16 mouse cellular contexts compared by ENCODE assay signal in genomic region chr2:136983959-136984358, GRCm38 (mm10).
A peak's percentile ranks its signal among the peaks of the same experiment; 100 is the strongest.
DNase-seq lines count a peak whose midpoint lies in the region; ATAC-seq and TF ChIP-seq lines count a peak whose summit lies in the region.
"Had no signal": no experiment of that assay in that cellular context is flagged by ENCODE, and none has a peak within 500 bp of the region (broad histone marks: within the 10 kb centered on the region; RNA-seq: fewer than 3 reads in every experiment).

No protein-coding gene starts in this region.

- no peaks in the 10 kb centered on the region for H3K9me3 ChIP-seq in intestine, postnatal 0 days (ENCODE audit: control insufficient read depth)
- H3K9me3 ChIP-seq in intestine, embryonic 15.5 days = no peaks in the 10 kb centered on the region
- H3K9me3 ChIP-seq in lung, postnatal 0 days (ENCODE audit: low read length) = no peaks in the 10 kb centered on the region
- H3K9me3 ChIP-seq in midbrain, embryonic 14.5 days (ENCODE audit: control insufficient read depth, low read length) = no peaks in the 10 kb centered on the region
- H3K9me3 ChIP-seq: heart, embryonic 10.5 days; limb, embryonic 15.5 days; midbrain, embryonic 13.5 days had no signal

- H3K9ac ChIP-seq in intestine, postnatal 0 days (ENCODE audit: low read depth, low read length) = no peak overlapping the region
- H3K9ac ChIP-seq in intestine, embryonic 15.5 days = no peak overlapping the region
- no peak overlapping the region for H3K9ac ChIP-seq in lung, postnatal 0 days (replicated peaks; ENCODE audit: low read depth)
- no peak overlapping the region for H3K9ac ChIP-seq in midbrain, embryonic 14.5 days (replicated peaks; ENCODE audit: low read length)
- H3K9ac ChIP-seq: limb, embryonic 15.5 days; midbrain, embryonic 13.5 days had no signal

- in situ Hi-C loops in Patski (cut with MboI; ENCODE audit: low pct_unique_long_range_greater_than_20kb) = no loop called here

- no peak for ATAC-seq in intestine, postnatal 0 days
- no peak for ATAC-seq in intestine, embryonic 15.5 days
- ATAC-seq in lung, postnatal 0 days = no peak
- no peak for ATAC-seq in Patski
- ATAC-seq in midbrain, embryonic 14.5 days (ENCODE audit: low FRiP score, low TSS enrichment) = no peak
- ATAC-seq: forebrain, embryonic 16.5 days; midbrain, embryonic 13.5 days had no signal

- 96% methylated on average over 2 of the region's 2 CpGs for WGBS in intestine, postnatal 0 days
- 90% methylated on average over 2 of the region's 2 CpGs for whole genome bisulfite sequencing in intestine, embryonic 15.5 days
- WGBS in lung, postnatal 0 days = 71% methylated on average over 2 of the region's 2 CpGs
- WGBS in midbrain, embryonic 14.5 days = 98% methylated on average over 2 of the region's 2 CpGs

- peak; percentile 60 for TF ChIP-seq CTCF in intestine, postnatal 0 days (IDR thresholded peaks at IDR 0.05; ENCODE audit: low read depth)
- peak; percentile 52 for TF ChIP-seq CTCF in lung, postnatal 0 days (IDR thresholded peaks at IDR 0.05)
- TF ChIP-seq CTCF in Patski (IDR thresholded peaks at IDR 0.05) = peak; percentile 58

- no peak for TF ChIP-seq EP300 in lung, postnatal 0 days (IDR thresholded peaks at IDR 0.05)

- no peaks in the 10 kb centered on the region for H3K4me1 ChIP-seq in intestine, postnatal 0 days (replicated peaks; ENCODE audit: control insufficient read depth, insufficient read depth, low read length)
- no peaks in the 10 kb centered on the region for H3K4me1 ChIP-seq in intestine, embryonic 15.5 days (replicated peaks)
- H3K4me1 ChIP-seq in lung, postnatal 0 days (ENCODE audit: insufficient read depth, low read depth, low read length) = peaks cover 2% of the 10 kb centered on the region; the same call in 1 of the 2 replicates
- H3K4me1 ChIP-seq in midbrain, embryonic 14.5 days (ENCODE audit: control insufficient read depth, insufficient read depth, low read length) = 0 out of 2 replicates have a peak, but pooled peaks cover 5% of the 10 kb centered on the region
- H3K4me1 ChIP-seq: limb, embryonic 15.5 days had no signal

- no peaks in the 10 kb centered on the region for H3K36me3 ChIP-seq in intestine, postnatal 0 days (ENCODE audit: control insufficient read depth, insufficient read depth)
- H3K36me3 ChIP-seq in intestine, embryonic 15.5 days = no peaks in the 10 kb centered on the region
- H3K36me3 ChIP-seq in lung, postnatal 0 days (ENCODE audit: insufficient read depth, low read length) = no peaks in the 10 kb centered on the region
- no peaks in the 10 kb centered on the region for H3K36me3 ChIP-seq in midbrain, embryonic 14.5 days (ENCODE audit: control insufficient read depth, insufficient read depth, low read length)
- H3K36me3 ChIP-seq: heart, embryonic 10.5 days; limb, embryonic 15.5 days; midbrain, embryonic 13.5 days had no signal

- no peak overlapping the region for H3K4me2 ChIP-seq in intestine, postnatal 0 days (replicated peaks; ENCODE audit: low read depth)
- H3K4me2 ChIP-seq in intestine, embryonic 15.5 days (replicated peaks) = no peak overlapping the region
- H3K4me2 ChIP-seq in lung, postnatal 0 days (replicated peaks; ENCODE audit: low read depth, low read length) = no peak overlapping the region
- no peak overlapping the region for H3K4me2 ChIP-seq in midbrain, embryonic 14.5 days (ENCODE audit: low read length)
- H3K4me2 ChIP-seq: limb, embryonic 15.5 days; midbrain, embryonic 13.5 days had no signal

- H3K27me3 ChIP-seq in intestine, postnatal 0 days (replicated peaks; ENCODE audit: control insufficient read depth, insufficient read depth, low read length) = no peaks in the 10 kb centered on the region
- H3K27me3 ChIP-seq in intestine, embryonic 15.5 days (replicated peaks) = no peaks in the 10 kb centered on the region
- H3K27me3 ChIP-seq in lung, postnatal 0 days (replicated peaks; ENCODE audit: insufficient read depth, low read length) = no peaks in the 10 kb centered on the region
- H3K27me3 ChIP-seq in Patski = no peaks in the 10 kb centered on the region
- no peaks in the 10 kb centered on the region for H3K27me3 ChIP-seq in midbrain, embryonic 14.5 days (ENCODE audit: control insufficient read depth, insufficient read depth, low read length)
- H3K27me3 ChIP-seq: limb, embryonic 15.5 days; midbrain, embryonic 13.5 days had no signal

- POLR2A ChIA-PET in Patski (lab: Charles Lee) = no interaction called here

- no peak for DNase-seq in lung, postnatal 0 days (ENCODE audit: low spot score)
- DNase-seq in lung, adult 18-20 months = no peak
- no peak for DNase-seq in Patski (ENCODE audit: low read depth, low spot score)
- no peak for DNase-seq in adrenal gland, postnatal 4 days (ENCODE audit: low spot score in 2 of 2)
- no peak for DNase-seq in midbrain, embryonic 14.5 days
- DNase-seq: cerebellum, adult 9-11 months; heart, postnatal 36 days; right cerebral cortex, postnatal 14 days had no signal

- no peak overlapping the region for H3K27ac ChIP-seq in intestine, postnatal 0 days (ENCODE audit: low read depth, low read length)
- no peak overlapping the region for H3K27ac ChIP-seq in intestine, embryonic 15.5 days
- no peak overlapping the region for H3K27ac ChIP-seq in lung, postnatal 0 days (ENCODE audit: low read length)
- H3K27ac ChIP-seq in midbrain, embryonic 14.5 days (replicated peaks; ENCODE audit: low read depth, low read length) = no peak overlapping the region
- H3K27ac ChIP-seq: heart, embryonic 10.5 days; limb, embryonic 15.5 days; macrophage; midbrain, embryonic 13.5 days had no signal

- no peak overlapping the region for H3K4me3 ChIP-seq in intestine, postnatal 0 days (ENCODE audit: low read depth, low read length)
- H3K4me3 ChIP-seq in intestine, embryonic 15.5 days (replicated peaks) = no peak overlapping the region
- H3K4me3 ChIP-seq in lung, postnatal 0 days (ENCODE audit: low read depth, low read length) = no peak overlapping the region
- no peak overlapping the region for H3K4me3 ChIP-seq in midbrain, embryonic 14.5 days (replicated peaks; ENCODE audit: low read depth, low read length)
- H3K4me3 ChIP-seq: erythroblast, embryonic 14.5 days; heart, embryonic 10.5 days; limb, embryonic 15.5 days; midbrain, embryonic 13.5 days had no signal

- CTCF ChIA-PET in Patski (lab: Charles Lee) = interaction anchor here (1.2 to 1.4 kb wide), 3 partner anchors 22 to 30 kb away, joined by 3 read pairs; no protein-coding TSS in a partner anchor
